Mouse (Mus musculus) heart, postnatal 0 days (tissue): ENCODE data around the gene Col1a2.

Experiments
- CTCF ChIP-seq: IDR thresholded peaks from 2 replicates; pipeline ENCODE4 v1.5.1; 2016; ENCODE audit warnings: antibody characterized with exemption, control low read depth, low read depth
- EP300 ChIP-seq: IDR thresholded peaks from 2 replicates; pipeline ENCODE4 v1.6.1; 2016; ENCODE audit warnings: antibody characterized with exemption, low read depth

GRCm38 (mm10) chr6:4488966-4489365, 15.6 kb upstream of the Col1a2 start:
- TF ChIP-seq EP300: no peak
- no peak for TF ChIP-seq CTCF
